Comparison of ENCODE assay signal across 7 mouse cellular contexts in the genomic region with DNA sequence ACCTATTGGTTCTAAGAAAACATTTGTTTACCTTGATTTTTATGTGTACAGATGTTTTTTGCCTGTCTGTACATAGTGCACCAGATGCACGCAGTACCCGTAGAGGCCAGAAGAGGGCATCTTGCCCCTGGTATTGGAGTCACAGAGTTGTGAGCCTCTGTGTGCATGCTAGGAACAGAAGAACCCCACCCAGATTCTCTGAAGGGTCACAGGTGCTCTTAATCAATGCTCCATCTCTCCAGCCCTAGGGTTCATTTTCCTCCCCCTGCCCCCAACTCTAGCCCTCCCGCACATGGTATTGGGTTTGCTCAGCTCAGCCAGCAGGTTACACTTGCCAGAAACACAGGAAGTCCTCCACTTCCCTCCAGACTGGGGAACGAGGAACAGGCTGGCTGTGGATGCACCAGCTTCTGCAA. TPM values are rescaled to one million over a fixed set of nuclear protein-coding genes. Genes with fewer than 3 reads are reported as not detected.
A peak's percentile ranks its signal among the peaks of the same experiment; 100 is the strongest.
DNase-seq lines count a peak whose midpoint lies in the region; ATAC-seq lines count a peak whose summit lies in the region.

No protein-coding gene starts in this region.

- no peaks in the 10 kb centered on the region for H3K36me3 ChIP-seq in midbrain, embryonic 14.5 days (ENCODE audit: control insufficient read depth, insufficient read depth, low read length)
- H3K36me3 ChIP-seq in midbrain, embryonic 16.5 days (ENCODE audit: control insufficient read depth, insufficient read depth, low read length) = no peaks in the 10 kb centered on the region
- no peaks in the 10 kb centered on the region for H3K36me3 ChIP-seq in intestine, embryonic 15.5 days

- no peaks in the 10 kb centered on the region for H3K9me3 ChIP-seq in midbrain, embryonic 14.5 days (ENCODE audit: control insufficient read depth, low read length)
- H3K9me3 ChIP-seq in midbrain, embryonic 16.5 days (replicated peaks; ENCODE audit: control insufficient read depth, low read length, poor library complexity, severe bottlenecking) = 0 out of 2 replicates have a peak, but pooled peaks cover 6% of the 10 kb centered on the region
- no peaks in the 10 kb centered on the region for H3K9me3 ChIP-seq in intestine, embryonic 15.5 days

- no peak overlapping the region for H3K27ac ChIP-seq in midbrain, embryonic 14.5 days (replicated peaks; ENCODE audit: low read depth, low read length)
- no peak overlapping the region for H3K27ac ChIP-seq in midbrain, embryonic 16.5 days (ENCODE audit: low read length)
- H3K27ac ChIP-seq in intestine, embryonic 15.5 days = no peak overlapping the region

- DNase-seq in midbrain, embryonic 14.5 days = peak; percentile 56
- DNase-seq in T-cell, adult 2 months (ENCODE audit: low spot score) = peak; percentile 42
- DNase-seq in embryo, embryonic 9.5 days (ENCODE audit: extremely low spot score) = peak; percentile 57
- peak; percentile 55 to 66 for DNase-seq in lung, adult 18-20 months
- peak; percentile 45 to 65 for DNase-seq in spleen, postnatal 14 days (ENCODE audit: low spot score in 2 of 2)

- H3K4me3 ChIP-seq in midbrain, embryonic 14.5 days (replicated peaks; ENCODE audit: low read depth, low read length) = no peak overlapping the region
- H3K4me3 ChIP-seq in midbrain, embryonic 16.5 days (ENCODE audit: low read depth, low read length) = no peak overlapping the region
- no peak overlapping the region for H3K4me3 ChIP-seq in intestine, embryonic 15.5 days (replicated peaks)

- WGBS in midbrain, embryonic 14.5 days = 41% methylated on average over 4 of the region's 4 CpGs
- 43% methylated on average over 4 of the region's 4 CpGs for WGBS in midbrain, embryonic 16.5 days
- WGBS in intestine, embryonic 15.5 days = 33% methylated on average over 4 of the region's 4 CpGs

- ATAC-seq in midbrain, embryonic 14.5 days (ENCODE audit: low FRiP score, low TSS enrichment) = no peak
- no peak for ATAC-seq in midbrain, embryonic 16.5 days
- 0 out of 2 replicates have a peak, but pooled peaks have one; percentile 47 for ATAC-seq in intestine, embryonic 15.5 days

- H3K27me3 ChIP-seq in midbrain, embryonic 14.5 days (ENCODE audit: control insufficient read depth, insufficient read depth, low read length) = no peaks in the 10 kb centered on the region
- H3K27me3 ChIP-seq in midbrain, embryonic 16.5 days (ENCODE audit: control insufficient read depth, insufficient read depth, low read depth, low read length) = no peaks in the 10 kb centered on the region
- no peaks in the 10 kb centered on the region for H3K27me3 ChIP-seq in intestine, embryonic 15.5 days (replicated peaks)

- H3K4me2 ChIP-seq in midbrain, embryonic 14.5 days (ENCODE audit: low read length) = no peak overlapping the region
- H3K4me2 ChIP-seq in midbrain, embryonic 16.5 days (ENCODE audit: low read length) = no peak overlapping the region
- no peak overlapping the region for H3K4me2 ChIP-seq in intestine, embryonic 15.5 days (replicated peaks)

- no peak overlapping the region for H3K9ac ChIP-seq in midbrain, embryonic 14.5 days (replicated peaks; ENCODE audit: low read length)
- H3K9ac ChIP-seq in midbrain, embryonic 16.5 days (ENCODE audit: low read depth, low read length) = no peak overlapping the region
- no peak overlapping the region for H3K9ac ChIP-seq in intestine, embryonic 15.5 days

- H3K4me1 ChIP-seq in midbrain, embryonic 14.5 days (ENCODE audit: control insufficient read depth, insufficient read depth, low read length) = no peaks in the 10 kb centered on the region
- no peaks in the 10 kb centered on the region for H3K4me1 ChIP-seq in midbrain, embryonic 16.5 days (ENCODE audit: control insufficient read depth, insufficient read depth, low read length)
- H3K4me1 ChIP-seq in intestine, embryonic 15.5 days (replicated peaks) = no peaks in the 10 kb centered on the region

RNA-seq across cellular contexts. Expression of gene Ccrl2, which starts 13.2 kb away (rescaled TPM):
- polyA plus RNA-seq in midbrain, embryonic 14.5 days (2014; fragmentation: Nextera tagmentation; extraction: Ambion mirVana) = 1.2 and 1.9 TPM in 2 replicates
- polyA plus RNA-seq in midbrain, embryonic 16.5 days (2015; fragmentation: Nextera tagmentation; extraction: Ambion mirVana) = 1.2 and 1.4 TPM in 2 replicates
- polyA plus RNA-seq in intestine, embryonic 15.5 days (2015; fragmentation: Nextera tagmentation; extraction: Ambion mirVana) = 1.8 and 2.6 TPM in 2 replicates

RNA-seq across cellular contexts. Expression of gene Lrrfip2, which starts 46.8 kb away (rescaled TPM):
- 45.1 and 50.7 TPM in 2 replicates for polyA plus RNA-seq in midbrain, embryonic 14.5 days (2014; fragmentation: Nextera tagmentation; extraction: Ambion mirVana)
- polyA plus RNA-seq in midbrain, embryonic 16.5 days (2015; fragmentation: Nextera tagmentation; extraction: Ambion mirVana) = 44.3 and 52.4 TPM in 2 replicates
- 41.4 and 41.6 TPM in 2 replicates for polyA plus RNA-seq in intestine, embryonic 15.5 days (2015; fragmentation: Nextera tagmentation; extraction: Ambion mirVana)

RNA-seq across cellular contexts. Expression of gene Ltf, which starts 51.5 kb away (rescaled TPM):
- 0.24 and 0.51 TPM in 2 replicates for polyA plus RNA-seq in midbrain, embryonic 14.5 days (2014; fragmentation: Nextera tagmentation; extraction: Ambion mirVana)
- polyA plus RNA-seq in midbrain, embryonic 16.5 days (2015; fragmentation: Nextera tagmentation; extraction: Ambion mirVana) = 0.45 and 2.4 TPM in 2 replicates
- polyA plus RNA-seq in intestine, embryonic 15.5 days (2015; fragmentation: Nextera tagmentation; extraction: Ambion mirVana) = 2.2 and 5.1 TPM in 2 replicates
